Mouse (Mus musculus): Measurements from ENCODE around the gene Sp6.

Sp6 gene

GRCm38 (mm10) chr11:97021873-97022484 lies 8.8 kb downstream of the Sp6 start:
- peak; percentile 58 for DNase-seq (ENCODE audit: low read depth, low spot score)

- DNase-seq (ENCODE audit: low read depth, low spot score) = no peak
Measured at GRCm38 (mm10) chr11:97024977-97025376, 11.8 kb downstream of the Sp6 start.

DNA sequence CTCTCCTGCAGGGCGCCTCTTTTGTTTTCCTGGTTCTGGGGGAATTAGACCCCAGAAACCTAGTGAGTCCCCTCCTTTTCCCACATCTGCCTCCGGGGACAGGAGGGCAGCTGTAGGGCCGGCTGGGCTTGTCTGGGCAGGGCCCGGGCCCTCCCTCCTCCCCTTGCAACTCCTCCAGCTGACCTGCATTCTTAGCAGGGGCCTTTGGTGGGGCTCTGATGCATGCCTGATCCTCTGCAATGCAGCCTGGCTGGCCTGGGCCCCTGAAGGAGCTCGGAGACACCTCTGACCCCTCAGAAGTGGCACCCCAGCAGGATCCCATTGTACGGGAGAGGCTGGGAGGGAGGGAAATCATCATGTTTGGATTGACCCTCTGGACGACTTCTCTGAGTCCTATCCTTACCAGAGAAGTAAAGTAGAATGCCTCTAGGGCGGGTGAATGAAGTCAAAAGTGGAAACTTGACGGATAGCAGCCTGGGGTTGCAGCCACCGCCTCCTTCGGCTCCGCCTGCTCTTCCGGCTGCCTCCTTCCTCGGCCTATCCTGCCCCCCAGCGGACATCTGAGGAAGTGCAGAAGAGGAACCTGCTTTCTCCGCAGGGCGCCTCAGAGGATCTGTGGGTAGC lies 12.6 kb downstream of the Sp6 start:
- DNase-seq (ENCODE audit: low read depth, low spot score) = peak; percentile 84

DNA sequence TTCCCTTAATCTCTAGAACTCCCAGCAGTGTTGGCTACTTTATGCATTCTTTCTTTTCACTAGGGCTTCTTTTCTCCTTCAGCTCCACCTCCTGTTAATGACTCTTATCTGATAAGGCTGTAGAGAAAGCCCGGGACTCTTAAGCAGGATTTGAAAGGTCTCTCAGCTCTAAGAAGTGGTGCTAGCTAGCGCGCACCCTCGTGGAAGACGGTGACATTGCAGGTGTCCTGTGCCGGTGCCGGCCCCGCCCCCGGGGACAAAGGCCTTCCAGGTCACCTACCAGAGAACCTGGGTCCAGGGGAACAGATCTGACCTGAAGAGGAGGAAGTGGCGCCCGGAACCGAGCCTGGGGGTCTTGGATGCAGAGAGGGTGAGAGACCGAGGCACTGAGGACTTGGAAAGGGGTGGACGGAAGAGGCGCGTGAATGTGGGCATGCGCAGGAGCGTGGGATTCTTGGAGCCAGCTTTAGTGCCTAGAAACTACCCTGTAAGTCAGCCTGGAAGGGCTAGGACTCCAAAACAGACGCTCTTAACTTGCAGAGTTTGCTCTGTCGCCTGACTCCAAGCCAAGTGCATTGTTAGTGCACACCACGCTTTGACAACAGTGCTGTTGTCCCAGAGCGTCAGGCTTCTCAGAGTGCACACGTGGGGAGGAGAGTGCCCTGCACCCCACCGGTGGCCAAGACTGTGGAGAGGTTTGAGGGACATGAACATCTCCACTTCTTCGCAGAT lies 16.7 kb downstream of the Sp6 start, which contains the start of gene Scrn2:
TSS of gene Scrn2 (plus strand) at position 253 of the 732 bp plus-strand sequence.
- DNase-seq (ENCODE audit: low read depth, low spot score) = peak; percentile 79

DNA sequence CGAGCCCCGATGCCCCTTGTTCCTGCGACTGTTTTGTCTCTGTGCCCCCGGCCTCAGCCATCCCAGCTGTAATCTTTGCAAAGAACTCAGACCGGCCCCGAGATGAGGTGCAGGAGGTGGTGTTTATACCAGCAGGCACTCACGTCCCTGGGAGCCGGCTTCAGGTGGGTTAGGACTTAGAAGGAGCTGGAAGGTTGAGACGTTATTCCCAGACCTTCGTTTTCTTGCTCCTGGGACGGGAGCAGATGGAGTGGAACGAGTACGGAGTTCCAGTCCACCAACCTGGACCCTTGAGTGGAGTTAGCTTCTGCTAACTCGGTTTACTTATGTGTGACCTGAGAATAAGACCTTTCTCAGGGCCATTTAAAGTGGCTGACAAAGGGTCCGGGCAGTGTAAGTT lies 17.2 kb downstream of the Sp6 start:
- no peak for DNase-seq (ENCODE audit: low read depth, low spot score)

GRCm38 (mm10) chr11:97031977-97032376 lies 18.8 kb downstream of the Sp6 start:
- no peak for DNase-seq (ENCODE audit: low read depth, low spot score)

GRCm38 (mm10) chr11:97032499-97032898 lies 19.3 kb downstream of the Sp6 start:
- no peak for DNase-seq (ENCODE audit: low read depth, low spot score)

DNA sequence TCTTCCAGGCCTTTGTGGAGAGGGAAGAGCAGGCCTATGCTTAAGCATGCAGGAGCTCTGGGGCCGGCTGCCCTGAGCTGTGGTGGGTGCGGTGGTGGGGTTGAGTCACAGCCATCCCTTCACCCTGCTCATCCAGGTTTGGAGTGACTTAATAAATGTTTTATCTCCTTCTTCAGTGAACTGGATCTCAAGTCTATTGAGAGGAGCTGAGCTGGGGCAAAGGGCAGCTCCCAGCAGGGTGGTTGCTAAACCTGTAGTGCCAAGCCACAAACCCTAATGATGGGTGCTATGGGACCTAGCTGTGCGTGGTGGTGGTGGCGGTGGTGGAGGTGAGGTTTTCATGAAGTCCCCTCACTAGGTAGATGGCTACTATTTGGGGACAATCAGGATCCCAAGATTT lies 20.6 kb downstream of the Sp6 start:
- DNase-seq (ENCODE audit: low read depth, low spot score) = no peak

- DNase-seq (ENCODE audit: low read depth, low spot score) = no peak
Measured at GRCm38 (mm10) chr11:97036141-97036540, 22.9 kb downstream of the Sp6 start.

GRCm38 (mm10) chr11:97038881-97039280 lies 25.7 kb downstream of the Sp6 start:
- DNase-seq (ENCODE audit: low read depth, low spot score) = no peak

- no peak for DNase-seq (ENCODE audit: low read depth, low spot score)
Measured at GRCm38 (mm10) chr11:97040301-97041021, 27.3 kb downstream of the Sp6 start.

DNA sequence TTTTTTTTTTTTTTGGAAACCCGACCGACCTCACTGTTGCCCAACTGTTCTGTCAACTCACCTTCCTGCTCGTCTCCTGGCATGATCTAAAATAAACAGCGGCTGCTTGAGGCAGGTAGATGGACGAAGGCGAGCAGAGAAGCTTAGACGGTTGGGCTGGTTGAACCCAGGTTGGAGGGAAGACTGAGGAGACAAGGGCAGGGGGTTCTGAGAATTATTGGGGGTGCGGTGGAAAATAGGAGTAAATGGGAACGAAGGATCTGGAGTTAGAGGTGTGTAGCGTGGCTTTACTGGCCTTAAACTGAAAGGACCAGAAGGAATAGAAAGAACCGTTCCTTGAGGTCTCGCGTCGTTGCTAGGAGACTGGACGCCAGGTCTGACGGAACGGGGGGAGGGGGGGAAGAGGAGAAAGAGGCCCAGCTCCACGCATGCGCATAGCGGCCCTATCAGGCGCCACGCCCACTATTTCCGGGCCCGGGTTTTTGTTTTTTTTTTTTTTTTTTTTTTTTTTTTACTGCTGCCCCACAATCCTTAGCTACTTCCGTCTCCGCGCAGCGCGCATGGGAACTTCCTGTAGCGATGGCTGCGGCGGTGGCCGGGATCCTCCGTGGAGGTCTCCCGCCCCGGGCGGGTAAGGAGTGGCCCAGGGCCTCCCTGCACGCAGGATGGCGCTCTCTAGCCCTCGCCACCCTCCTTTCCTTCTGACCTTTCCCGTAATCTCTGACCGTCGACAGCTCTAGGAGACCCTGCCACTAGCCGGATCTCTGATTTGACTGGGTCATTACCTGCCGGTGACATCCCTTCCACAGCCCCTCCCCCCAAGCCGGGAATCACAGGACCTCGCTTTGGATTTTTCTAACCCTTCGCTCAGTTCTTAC lies 28.1 kb downstream of the Sp6 start, which contains the start of the genes Lrrc46 and Mrpl10:
TSS of gene Lrrc46 (minus strand) at position 386 of the 878 bp plus-strand sequence.
TSS of gene Mrpl10 (plus strand) at position 539 of the 878 bp plus-strand sequence.
- peak; percentile 81 for DNase-seq (ENCODE audit: low read depth, low spot score)

DNA sequence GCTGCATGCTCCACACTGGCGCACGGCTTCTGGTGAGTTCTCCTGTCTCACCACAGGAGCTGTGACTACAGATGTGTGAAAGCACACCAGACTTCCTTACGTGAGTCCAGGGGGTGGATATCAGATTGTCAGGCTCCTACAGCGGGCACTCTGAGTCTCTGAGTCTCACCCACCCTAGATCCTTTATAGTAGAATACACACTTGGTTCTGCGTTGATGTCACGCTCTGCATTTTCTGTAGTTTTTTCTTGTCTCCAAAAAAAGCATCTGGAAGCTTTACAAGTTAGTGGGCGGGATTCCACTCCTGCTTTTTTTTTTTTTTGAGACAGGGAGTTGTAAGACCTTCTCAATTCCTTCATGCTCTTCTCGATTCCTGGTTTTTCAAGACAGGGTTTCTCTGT lies 31.7 kb downstream of the Sp6 start:
- DNase-seq (ENCODE audit: low read depth, low spot score) = no peak

DNA sequence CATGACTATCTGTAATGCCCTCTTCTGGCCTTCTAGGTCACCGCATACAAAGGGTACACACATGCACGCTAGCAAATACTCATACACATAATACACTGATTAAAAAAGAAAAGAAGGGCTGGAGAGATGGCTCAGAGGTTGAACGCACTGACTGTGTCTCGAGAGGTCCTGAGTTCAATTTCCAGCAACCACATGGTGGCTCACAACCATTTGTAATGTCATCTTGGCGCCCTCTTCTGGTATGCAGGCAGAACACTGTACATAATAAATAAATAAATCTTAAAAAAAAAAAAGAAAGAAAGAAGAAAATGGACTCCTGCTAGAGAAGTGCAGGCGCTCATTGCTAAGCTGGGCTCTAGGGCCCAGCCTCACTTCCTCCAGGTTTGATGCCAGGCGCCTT lies 32.7 kb downstream of the Sp6 start:
- no peak for DNase-seq (ENCODE audit: low read depth, low spot score)

- DNase-seq (ENCODE audit: low read depth, low spot score) = no peak
Measured at GRCm38 (mm10) chr11:97048090-97048650, 35.0 kb downstream of the Sp6 start.

- DNase-seq (ENCODE audit: low read depth, low spot score) = no peak
Measured at GRCm38 (mm10) chr11:97049492-97050085, 36.4 kb downstream of the Sp6 start.

DNA sequence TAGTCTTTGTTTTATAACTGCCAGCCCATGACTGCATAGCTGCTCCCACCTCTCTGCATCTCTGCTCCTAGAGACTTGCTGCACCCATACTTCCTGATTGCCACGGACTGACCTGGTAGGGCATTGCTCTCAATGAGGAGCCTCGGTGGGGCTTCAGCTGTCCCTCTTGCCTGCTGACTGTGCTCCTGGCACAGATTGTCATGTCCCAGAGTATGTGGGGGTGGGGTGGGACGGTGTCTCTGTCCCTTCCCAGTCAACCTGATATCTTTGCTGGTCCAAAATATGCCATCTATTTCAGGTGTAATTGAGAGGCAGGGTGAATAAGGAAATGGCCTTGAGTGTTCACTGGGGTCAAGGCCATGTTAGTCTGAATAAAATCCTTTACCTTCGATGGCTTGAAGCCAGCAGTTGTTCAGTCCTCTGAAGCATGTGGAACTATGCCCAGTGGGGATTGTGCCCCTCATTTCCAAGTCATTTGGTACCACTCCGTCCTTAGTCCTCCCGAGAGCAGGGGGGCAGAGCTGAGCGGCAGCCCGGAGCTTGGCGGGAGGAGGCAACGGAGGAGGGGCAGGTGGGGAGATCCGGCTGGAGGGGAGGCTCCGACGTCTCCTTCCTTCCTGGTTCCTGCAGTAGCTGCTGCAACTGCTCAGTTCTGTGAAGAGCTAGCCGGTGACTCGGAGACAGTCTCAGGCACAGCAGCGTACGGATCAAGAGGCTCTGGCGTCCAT lies 37.2 kb downstream of the Sp6 start, which contains the start of gene Osbpl7:
TSS of gene Osbpl7 (plus strand) at position 413 of the 728 bp plus-strand sequence.
- peak; percentile 41 for DNase-seq (ENCODE audit: low read depth, low spot score)

GRCm38 (mm10) chr11:97050944-97051586 lies 37.9 kb downstream of the Sp6 start:
- no peak for DNase-seq (ENCODE audit: low read depth, low spot score)

- DNase-seq (ENCODE audit: low read depth, low spot score) = no peak
Measured at GRCm38 (mm10) chr11:97052219-97052646, 39.0 kb downstream of the Sp6 start.
